Mouse (Mus musculus): ENCODE results near the gene Prkaca. TPM values are rescaled to one million over a fixed set of nuclear protein-coding genes. Genes with fewer than 3 reads are reported as not detected.
"Not testable (repeated sequence)": the region's sequence is repeated elsewhere in the genome, so short reads cannot be mapped to it uniquely, and the experiment has no call there.

Gene Prkaca
- total RNA-seq, 2 experiments from 2014 or later, result 255 to 264 TPM

GRCm38 (mm10) chr8:83998231-83999056 lies 25.7 kb downstream of the Prkaca start:
- intact Hi-C loops (cut with DNase I), result no loop called here
- DNase-seq (ENCODE audit: extremely low spot score in 1 of 2, low spot score in 2 of 2), result peak in 1 of 2 experiments; percentile 74

- no peak for DNase-seq (ENCODE audit: extremely low spot score in 1 of 2, low spot score in 2 of 2)
Measured at GRCm38 (mm10) chr8:83999057-83999705, 26.4 kb downstream of the Prkaca start.

GRCm38 (mm10) chr8:83999825-84000224 lies 27.0 kb downstream of the Prkaca start:
- intact Hi-C loops (cut with DNase I), result no loop called here
- DNase-seq (ENCODE audit: extremely low spot score in 1 of 2, low spot score in 2 of 2), result no peak

More at GRCm38 (mm10) chr8:83999057-83999705, 26.4 kb downstream of the Prkaca start:
- intact Hi-C loops (cut with DNase I), result no loop called here

- DNase-seq (ENCODE audit: extremely low spot score in 1 of 2, low spot score in 2 of 2), result peak in 1 of 2 experiments; percentile 47
Measured at GRCm38 (mm10) chr8:84001281-84002000, 28.6 kb downstream of the Prkaca start, which contains the start of gene 1700067K01Rik. TSS of gene 1700067K01Rik (plus strand) at chr8:84001502.

GRCm38 (mm10) chr8:84002957-84003611 lies 30.3 kb downstream of the Prkaca start:
- no peak for DNase-seq (ENCODE audit: extremely low spot score in 1 of 2, low spot score in 2 of 2)
- intact Hi-C loops (cut with DNase I), result no loop called here

More at GRCm38 (mm10) chr8:84001281-84002000, 28.6 kb downstream of the Prkaca start, which contains the start of gene 1700067K01Rik:
- intact Hi-C loops (cut with DNase I), result no loop called here

- intact Hi-C loops (cut with DNase I), result no loop called here
- DNase-seq (ENCODE audit: extremely low spot score in 1 of 2, low spot score in 2 of 2), result no peak
Measured at GRCm38 (mm10) chr8:84003612-84004246, 30.9 kb downstream of the Prkaca start.

- intact Hi-C loops (cut with DNase I), result no loop called here
Measured at GRCm38 (mm10) chr8:84004533-84005201, 31.9 kb downstream of the Prkaca start.

GRCm38 (mm10) chr8:84005502-84005901 lies 32.7 kb downstream of the Prkaca start:
- intact Hi-C loops (cut with DNase I); DNase-seq (ENCODE audit: extremely low spot score in 1 of 2, low spot score in 2 of 2): not testable (repeated sequence)

More at GRCm38 (mm10) chr8:84004533-84005201, 31.9 kb downstream of the Prkaca start:
- DNase-seq (ENCODE audit: extremely low spot score in 1 of 2, low spot score in 2 of 2), result peak; percentile 89 to 96

- no peak for DNase-seq (ENCODE audit: extremely low spot score in 1 of 2, low spot score in 2 of 2)
- intact Hi-C loops (cut with DNase I), result no loop called here
Measured at GRCm38 (mm10) chr8:84008362-84008761, 35.6 kb downstream of the Prkaca start.

- peak; percentile 83 to 86 for DNase-seq (ENCODE audit: extremely low spot score in 1 of 2, low spot score in 2 of 2)
- intact Hi-C loops (cut with DNase I), result no loop called here
Measured at GRCm38 (mm10) chr8:84009876-84010275, 37.1 kb downstream of the Prkaca start.

GRCm38 (mm10) chr8:84010625-84011611 lies 38.1 kb downstream of the Prkaca start:
- DNase-seq (ENCODE audit: extremely low spot score in 1 of 2, low spot score in 2 of 2), result peak in 1 of 2 experiments; percentile 82
- intact Hi-C loops (cut with DNase I), result no loop called here

GRCm38 (mm10) chr8:84011705-84012498 lies 39.1 kb downstream of the Prkaca start, which contains the start of gene 2210011C24Rik:
TSS of gene 2210011C24Rik (minus strand) at chr8:84012171.
- intact Hi-C loops (cut with DNase I), result no loop called here
- no peak for DNase-seq (ENCODE audit: extremely low spot score in 1 of 2, low spot score in 2 of 2)

GRCm38 (mm10) chr8:84012499-84013165 lies 39.8 kb downstream of the Prkaca start:
- peak in 1 of 2 experiments; percentile 55 for DNase-seq (ENCODE audit: extremely low spot score in 1 of 2, low spot score in 2 of 2)
- intact Hi-C loops (cut with DNase I), result no loop called here

- intact Hi-C loops (cut with DNase I), result no loop called here
Measured at GRCm38 (mm10) chr8:84015833-84016232, 43.0 kb downstream of the Prkaca start.

GRCm38 (mm10) chr8:84019738-84020137 lies 46.9 kb downstream of the Prkaca start:
- no peak for DNase-seq (ENCODE audit: extremely low spot score in 1 of 2, low spot score in 2 of 2)
- intact Hi-C loops (cut with DNase I), result loop anchor here (10.0 kb wide), 1 partner anchor 325 kb away; no protein-coding TSS in a partner anchor

More at GRCm38 (mm10) chr8:84015833-84016232, 43.0 kb downstream of the Prkaca start:
- no peak for DNase-seq (ENCODE audit: extremely low spot score in 1 of 2, low spot score in 2 of 2)

Data from left cerebral cortex, postnatal 10 days (tissue).